Mouse (Mus musculus) layer of hippocampus, postnatal 36 days (tissue): ENCODE measurements around the gene Pole3. TPM values are rescaled to one million over a fixed set of nuclear protein-coding genes. Genes with fewer than 3 reads are reported as not detected.
"Not testable (repeated sequence)": the region's sequence is repeated elsewhere in the genome, so short reads cannot be mapped to it uniquely, and the experiment has no call there.

ENCODE experiments used
- DNase-seq, 2 experiments: peaks; one replicate each; pipeline ENCODE4 v3.0.0; 2022
- total RNA-seq, 2 experiments: library from RNA; stranded (reverse); gene quantifications; 2 replicates each; pipeline ENCODE4 v1.2.3; 2021

Pole3 gene
- total RNA-seq, 2 experiments from 2014 or later = 22.2 to 23.7 TPM

DNA sequence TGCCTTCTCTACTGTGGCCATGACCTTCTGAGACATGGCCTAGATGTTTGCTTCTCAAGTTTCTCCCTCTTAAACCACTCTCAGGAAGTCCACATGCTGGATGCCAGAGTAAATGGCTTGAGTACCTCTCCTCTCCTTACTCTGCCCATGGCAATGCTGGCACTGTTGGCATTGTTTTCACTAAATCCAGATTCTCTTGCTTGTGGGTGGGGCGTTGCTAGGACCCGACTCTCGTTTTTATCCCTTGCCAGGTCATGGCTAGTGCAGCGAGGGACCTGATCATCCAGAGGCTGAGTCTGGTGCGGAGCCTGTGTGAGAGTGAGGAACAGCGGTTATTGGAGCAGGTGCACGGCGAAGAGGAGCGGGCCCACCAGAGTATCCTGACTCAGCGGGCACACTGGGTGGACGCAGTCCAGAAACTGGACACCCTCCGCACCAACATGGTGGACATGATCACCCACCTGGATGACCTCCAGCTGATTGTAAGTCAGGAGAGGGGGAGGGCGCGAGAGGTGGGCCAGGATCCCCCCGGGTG is 38.6 kb downstream of the Pole3 start:
- DNase-seq = no peak

- no peak for DNase-seq
These were observed 39.3 kb downstream of the Pole3 start for GRCm38 (mm10) chr4:62485450-62486161.

- no peak for DNase-seq
These were observed 39.9 kb downstream of the Pole3 start for GRCm38 (mm10) chr4:62484928-62485327.

GRCm38 (mm10) chr4:62480709-62481605 is 43.9 kb downstream of the Pole3 start:
- DNase-seq = no peak

DNA sequence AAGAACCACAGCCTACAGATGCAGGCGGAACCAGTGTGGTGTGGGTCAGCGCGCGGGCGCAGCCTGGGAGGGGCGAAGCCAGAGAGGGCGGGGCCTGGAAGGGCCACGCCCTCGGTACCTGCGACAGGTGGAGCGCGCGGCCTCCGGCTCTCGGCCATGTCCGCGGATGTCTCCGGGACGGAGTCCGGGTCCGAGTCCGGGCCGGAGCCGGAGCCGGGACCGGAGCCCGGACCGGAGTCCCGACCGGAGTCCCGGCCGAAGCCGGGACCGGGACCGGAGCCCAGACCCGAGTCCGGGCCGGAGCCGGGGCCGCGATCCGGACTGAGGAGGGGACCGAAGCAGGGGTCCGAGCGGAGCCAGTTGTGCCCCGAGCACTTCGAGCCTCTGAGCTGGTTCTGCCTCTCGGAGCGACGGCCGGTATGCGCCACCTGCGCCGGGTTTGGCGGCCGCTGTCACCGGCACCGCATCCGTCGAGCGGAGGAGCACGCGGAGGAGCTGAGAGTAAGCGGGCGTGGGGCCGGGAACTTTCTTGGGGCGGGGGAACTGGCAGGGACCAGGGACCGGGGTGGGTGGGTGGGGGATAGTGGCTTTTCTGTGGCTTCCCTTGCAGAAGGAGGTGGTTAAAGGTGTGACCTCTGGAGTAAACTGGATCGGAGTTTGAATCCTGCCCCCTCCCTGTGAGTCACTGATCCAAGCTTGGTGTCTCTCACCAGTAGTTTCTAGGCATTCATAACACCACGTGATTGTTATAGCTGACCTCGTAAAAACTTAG is 44.7 kb downstream of the Pole3 start, which contains the start of gene Bspry:
Gene Bspry (plus strand): TSS at position 117 of the 772 bp plus-strand sequence.
- DNase-seq = no peak

GRCm38 (mm10) chr4:62479593-62479936 is 45.3 kb downstream of the Pole3 start:
- not testable (repeated sequence) for DNase-seq

GRCm38 (mm10) chr4:62477542-62478244 is 47.2 kb downstream of the Pole3 start:
- DNase-seq = no peak

DNA sequence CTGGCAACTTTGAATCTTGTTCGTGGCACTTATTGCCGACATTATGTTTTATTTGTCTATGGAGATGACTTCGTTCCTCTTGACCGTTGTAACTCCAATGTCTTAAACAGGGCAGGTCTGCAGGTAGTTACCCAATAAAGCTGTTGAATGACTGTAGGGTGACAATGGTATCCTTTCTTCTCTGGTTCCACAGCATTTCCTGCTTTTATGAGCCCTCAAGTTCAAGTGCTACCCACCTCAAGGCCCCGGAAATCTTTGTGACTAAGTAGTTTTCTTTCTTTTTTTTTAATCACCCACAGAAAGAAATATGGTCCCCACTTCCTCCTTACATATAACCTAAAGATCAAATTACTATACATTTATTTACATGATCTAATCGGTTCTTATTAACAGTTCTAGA is 49.1 kb downstream of the Pole3 start:
- DNase-seq = no peak

- DNase-seq = no peak
These were observed 49.7 kb downstream of the Pole3 start for GRCm38 (mm10) chr4:62475131-62475530.

Other genes with a start within 250 kb of the Pole3 start
- 10 to 100 TPM; 36.9 to 41.0 TPM for gene Fkbp15, start 164.5 kb downstream of the Pole3 start, total RNA-seq
- gene Slc31a1, start 164.3 kb downstream of the Pole3 start, total RNA-seq = 10 to 100 TPM; 13.0 to 14.4 TPM
- gene Cdc26, start 116.4 kb downstream of the Pole3 start, total RNA-seq = 10 to 100 TPM; 47.5 to 51.8 TPM
- gene Prpf4, start 116.3 kb downstream of the Pole3 start, total RNA-seq = 10 to 100 TPM; 13.1 to 15.0 TPM
- gene Rnf183, start 89.8 kb downstream of the Pole3 start, total RNA-seq = not detected
- gene Wdr31, start 54.2 kb downstream of the Pole3 start, total RNA-seq = 1 to 10 TPM; 7.8 to 8.6 TPM
- under 1 TPM; 0.52 to 0.73 TPM for gene Bspry, start 45.0 kb downstream of the Pole3 start, total RNA-seq
- gene Hdhd3, start 21.6 kb downstream of the Pole3 start, total RNA-seq = 10 to 100 TPM; 10.4 to 10.5 TPM
- 10 to 100 TPM; 24.3 to 28.8 TPM for gene Alad, start 5.2 kb downstream of the Pole3 start, total RNA-seq
- gene 4933430I17Rik, start 301 bp upstream of the Pole3 start, total RNA-seq = under 1 TPM in 1 of 2 experiments, not detected in 1; 0.20 TPM
- 10 to 100 TPM; 14.8 to 19.8 TPM for gene Rgs3, start 34.8 kb upstream of the Pole3 start, total RNA-seq